Mouse (Mus musculus): Measurements from ENCODE around the gene Zfand2a. TPM values are rescaled to one million over a fixed set of nuclear protein-coding genes. Genes with fewer than 3 reads are reported as not detected.

Zfand2a gene
- polyA plus RNA-seq, 1 experiment: not detected

GRCm38 (mm10) chr5:139480406-139480805, 3.9 kb downstream of the Zfand2a start:
- H3K4me3 ChIP-seq (ENCODE audit: insufficient read depth, low read depth, low read length): no peak overlapping the region
- peaks cover 3% of the 10 kb centered on the region for H3K4me1 ChIP-seq (ENCODE audit: control insufficient read depth, insufficient read depth, low read length)
- TF ChIP-seq POLR2A (IDR thresholded peaks at IDR 0.05; ENCODE audit: insufficient read depth, low read depth, low read length): no peak
- TF ChIP-seq CTCF (IDR thresholded peaks at IDR 0.05; ENCODE audit: insufficient read depth, low read depth, low read length): no peak
- H3K27ac ChIP-seq (ENCODE audit: insufficient read depth, low read depth, low read length): no peak overlapping the region
- WGBS: 90% methylated on average over 10 of the region's 10 CpGs

DNA sequence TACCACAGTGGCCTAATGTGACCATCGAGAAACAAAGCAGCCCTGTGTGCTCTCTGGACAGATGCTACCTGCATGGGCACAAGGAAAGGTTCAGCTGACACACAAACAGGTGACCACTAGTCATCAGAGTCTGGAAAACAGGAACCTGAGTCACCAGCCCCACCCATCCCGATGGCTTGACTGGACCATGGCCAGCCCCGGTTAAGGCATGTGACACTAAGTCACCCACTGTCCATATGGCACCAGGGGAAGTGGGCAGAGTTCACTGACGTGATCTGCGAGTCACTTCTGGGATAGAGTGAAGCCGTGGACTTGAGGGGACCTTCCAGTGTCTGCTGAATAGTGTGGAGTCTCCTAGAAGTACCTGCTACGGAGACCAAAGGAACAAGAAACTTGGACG, 5.3 kb downstream of the Zfand2a start:
- TF ChIP-seq POLR2A (IDR thresholded peaks at IDR 0.05; ENCODE audit: insufficient read depth, low read depth, low read length) (no peak), CTCF (IDR thresholded peaks at IDR 0.05; ENCODE audit: insufficient read depth, low read depth, low read length) (no peak)
- peaks cover 3% of the 10 kb centered on the region for H3K4me1 ChIP-seq (ENCODE audit: control insufficient read depth, insufficient read depth, low read length)
- WGBS: 87% methylated on average over 8 of the region's 8 CpGs
- H3K27ac ChIP-seq (ENCODE audit: insufficient read depth, low read depth, low read length): no peak overlapping the region
- no peak overlapping the region for H3K4me3 ChIP-seq (ENCODE audit: insufficient read depth, low read depth, low read length)

GRCm38 (mm10) chr5:139474741-139475140, 9.6 kb downstream of the Zfand2a start:
- H3K4me1 ChIP-seq (ENCODE audit: control insufficient read depth, insufficient read depth, low read length): no peaks in the 10 kb centered on the region

DNA sequence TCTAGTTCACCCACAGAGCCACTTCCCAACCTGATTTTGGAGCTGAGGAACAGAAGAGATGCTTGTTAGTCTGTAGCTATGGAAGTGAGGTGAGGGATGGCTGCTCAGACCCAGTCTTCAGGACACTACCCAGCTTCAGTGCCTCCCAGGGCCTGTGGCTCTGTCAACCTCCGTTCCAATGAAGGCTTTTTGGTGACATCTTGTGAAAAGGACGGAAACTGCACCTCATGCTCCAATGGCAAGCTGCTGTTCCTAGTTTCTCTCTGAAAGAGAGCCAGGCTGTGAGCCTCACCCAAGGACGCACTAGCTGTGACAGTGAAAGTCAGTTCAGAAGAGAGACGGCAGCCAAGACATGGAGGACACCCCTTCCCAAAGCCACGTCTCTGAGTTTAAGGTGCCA, 16.4 kb downstream of the Zfand2a start:
- WGBS: 44% methylated on average over 5 of the region's 5 CpGs
- no peak overlapping the region for H3K4me3 ChIP-seq (ENCODE audit: insufficient read depth, low read depth, low read length)
- TF ChIP-seq CTCF (IDR thresholded peaks at IDR 0.05; ENCODE audit: insufficient read depth, low read depth, low read length) (no peak), POLR2A (IDR thresholded peaks at IDR 0.05; ENCODE audit: insufficient read depth, low read depth, low read length) (no peak)
- H3K4me1 ChIP-seq (ENCODE audit: control insufficient read depth, insufficient read depth, low read length): no peaks in the 10 kb centered on the region
- H3K27ac ChIP-seq (ENCODE audit: insufficient read depth, low read depth, low read length): no peak overlapping the region

More at GRCm38 (mm10) chr5:139474741-139475140, 9.6 kb downstream of the Zfand2a start:
- no peak overlapping the region for H3K27ac ChIP-seq (ENCODE audit: insufficient read depth, low read depth, low read length)
- H3K4me3 ChIP-seq (ENCODE audit: insufficient read depth, low read depth, low read length): no peak overlapping the region
- 37% methylated on average over 9 of the region's 9 CpGs for WGBS
- TF ChIP-seq POLR2A (IDR thresholded peaks at IDR 0.05; ENCODE audit: insufficient read depth, low read depth, low read length) (no peak), CTCF (IDR thresholded peaks at IDR 0.05; ENCODE audit: insufficient read depth, low read depth, low read length) (no peak)

DNA sequence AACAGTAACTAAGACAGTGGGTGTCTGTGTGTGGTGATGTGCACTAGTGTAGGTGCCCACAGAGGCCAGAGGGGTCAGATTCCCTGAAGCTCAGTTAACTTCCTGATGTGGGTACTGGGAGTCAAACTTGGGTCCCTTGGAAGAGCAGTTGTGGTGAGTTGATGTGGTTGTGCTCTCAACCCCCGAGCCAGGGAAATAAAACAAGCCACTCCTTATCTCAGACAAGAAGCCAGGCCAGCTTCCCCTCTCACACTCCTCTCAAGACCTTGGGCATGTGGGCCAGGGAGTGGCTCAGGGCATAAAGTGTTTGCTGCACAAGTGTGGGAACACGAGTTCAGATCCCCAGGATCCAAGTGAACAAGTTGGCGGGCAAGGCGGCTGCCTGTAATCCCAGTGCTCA, 17.5 kb downstream of the Zfand2a start:
- 84% methylated on average over 4 of the region's 4 CpGs for WGBS
- no peak overlapping the region for H3K27ac ChIP-seq (ENCODE audit: insufficient read depth, low read depth, low read length)
- TF ChIP-seq CTCF (IDR thresholded peaks at IDR 0.05; ENCODE audit: insufficient read depth, low read depth, low read length): no peak
- no peak for TF ChIP-seq POLR2A (IDR thresholded peaks at IDR 0.05; ENCODE audit: insufficient read depth, low read depth, low read length)
- no peaks in the 10 kb centered on the region for H3K4me1 ChIP-seq (ENCODE audit: control insufficient read depth, insufficient read depth, low read length)
- no peak overlapping the region for H3K4me3 ChIP-seq (ENCODE audit: insufficient read depth, low read depth, low read length)

DNA sequence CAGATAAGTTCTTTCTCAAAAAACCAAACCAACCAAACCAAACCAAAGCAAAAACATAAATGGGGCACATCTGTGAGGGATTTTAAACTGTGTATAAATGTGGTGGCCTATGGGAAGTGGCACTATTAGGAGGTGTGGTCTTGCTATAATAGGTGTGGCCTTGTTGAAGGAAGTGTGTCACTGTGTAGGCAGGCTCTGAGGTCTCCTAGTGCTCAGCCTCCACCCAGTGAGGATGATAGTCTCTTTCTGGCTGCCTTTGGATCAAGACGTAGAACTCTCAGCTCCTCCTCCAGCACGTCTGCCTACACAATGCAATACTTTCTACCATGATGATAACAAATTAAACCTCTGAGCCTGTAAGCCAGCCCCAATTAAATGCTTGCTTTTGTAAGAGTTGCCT, 18.0 kb downstream of the Zfand2a start:
- WGBS: 60% methylated on average over 2 of the region's 2 CpGs
- H3K27ac ChIP-seq (ENCODE audit: insufficient read depth, low read depth, low read length): no peak overlapping the region
- no peak overlapping the region for H3K4me3 ChIP-seq (ENCODE audit: insufficient read depth, low read depth, low read length)
- no peaks in the 10 kb centered on the region for H3K4me1 ChIP-seq (ENCODE audit: control insufficient read depth, insufficient read depth, low read length)
- TF ChIP-seq POLR2A (IDR thresholded peaks at IDR 0.05; ENCODE audit: insufficient read depth, low read depth, low read length) (no peak), CTCF (IDR thresholded peaks at IDR 0.05; ENCODE audit: insufficient read depth, low read depth, low read length) (no peak)

DNA sequence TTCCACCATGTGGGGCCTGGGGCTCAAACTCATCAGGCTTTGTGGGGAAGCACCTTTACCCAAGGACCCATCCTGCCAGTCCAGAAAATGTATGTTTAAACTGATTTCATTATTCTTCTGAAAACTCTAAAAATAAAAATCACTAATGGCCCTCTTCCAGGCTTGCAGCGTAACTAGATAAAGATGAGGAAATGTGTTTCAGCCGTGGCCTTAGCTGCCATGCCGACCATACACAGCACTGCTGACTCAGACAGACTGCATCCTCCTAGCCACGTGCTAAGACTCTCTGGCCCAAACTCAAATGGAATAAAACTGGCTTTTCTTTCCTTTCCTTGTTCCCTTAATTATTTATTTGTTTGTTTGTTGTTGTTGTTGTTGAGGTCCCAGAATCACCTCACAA, 19.5 kb downstream of the Zfand2a start:
- H3K4me3 ChIP-seq (ENCODE audit: insufficient read depth, low read depth, low read length): no peak overlapping the region
- WGBS: 76% methylated on average over 4 of the region's 4 CpGs

GRCm38 (mm10) chr5:139460384-139461067, 23.8 kb downstream of the Zfand2a start, which contains the start of gene 3110082I17Rik:
TSS of gene 3110082I17Rik (minus strand) at chr5:139460527.
- Histone ChIP-seq H3K27ac (ENCODE audit: insufficient read depth, low read depth, low read length) (no peak within 1 kb of the TSS), H3K4me1 (ENCODE audit: control insufficient read depth, insufficient read depth, low read length) (no peaks in the 10 kb centered on the region), H3K4me3 (ENCODE audit: insufficient read depth, low read depth, low read length) (peak within 1 kb of the TSS; percentile 82)
- TF ChIP-seq POLR2A (IDR thresholded peaks at IDR 0.05; ENCODE audit: insufficient read depth, low read depth, low read length): 0 out of 2 replicates have a peak, but pooled peaks have one; percentile 40
- TF ChIP-seq CTCF (IDR thresholded peaks at IDR 0.05; ENCODE audit: insufficient read depth, low read depth, low read length): no peak
- 3% methylated on average over 42 of the region's 42 CpGs for whole genome bisulfite sequencing

More for the DNA sequence above, 19.5 kb downstream of the Zfand2a start:
- no peak for TF ChIP-seq POLR2A (IDR thresholded peaks at IDR 0.05; ENCODE audit: insufficient read depth, low read depth, low read length)
- no peak for TF ChIP-seq CTCF (IDR thresholded peaks at IDR 0.05; ENCODE audit: insufficient read depth, low read depth, low read length)
- H3K4me1 ChIP-seq (ENCODE audit: control insufficient read depth, insufficient read depth, low read length): no peaks in the 10 kb centered on the region
- no peak overlapping the region for H3K27ac ChIP-seq (ENCODE audit: insufficient read depth, low read depth, low read length)

DNA sequence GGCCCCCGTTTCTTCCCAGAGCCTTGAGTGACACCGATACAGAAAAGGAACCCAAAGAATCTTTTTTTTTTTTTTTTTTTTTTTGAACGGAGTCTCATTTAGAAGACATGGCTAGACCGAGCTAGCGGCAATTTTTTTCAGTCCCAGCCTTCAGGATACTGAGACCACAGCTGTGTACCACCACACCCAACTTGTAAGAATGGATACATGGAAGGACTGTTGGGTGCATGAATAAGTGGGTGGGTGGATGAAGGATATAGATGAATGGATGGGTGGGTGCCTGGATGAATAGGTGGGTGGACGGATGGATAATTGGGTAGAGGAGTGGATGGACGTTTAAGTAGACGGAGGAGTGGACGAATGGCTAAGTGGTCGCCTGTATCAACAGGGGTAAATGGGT, 24.4 kb downstream of the Zfand2a start:
- Histone ChIP-seq H3K4me1 (ENCODE audit: control insufficient read depth, insufficient read depth, low read length) (no peaks in the 10 kb centered on the region), H3K27ac (ENCODE audit: insufficient read depth, low read depth, low read length) (no peak overlapping the region), H3K4me3 (ENCODE audit: insufficient read depth, low read depth, low read length) (peak overlapping the region; percentile 82)
- TF ChIP-seq CTCF (IDR thresholded peaks at IDR 0.05; ENCODE audit: insufficient read depth, low read depth, low read length): no peak
- no peak for TF ChIP-seq POLR2A (IDR thresholded peaks at IDR 0.05; ENCODE audit: insufficient read depth, low read depth, low read length)
- WGBS: 6% methylated on average over 10 of the region's 10 CpGs
